In the genomic region with DNA sequence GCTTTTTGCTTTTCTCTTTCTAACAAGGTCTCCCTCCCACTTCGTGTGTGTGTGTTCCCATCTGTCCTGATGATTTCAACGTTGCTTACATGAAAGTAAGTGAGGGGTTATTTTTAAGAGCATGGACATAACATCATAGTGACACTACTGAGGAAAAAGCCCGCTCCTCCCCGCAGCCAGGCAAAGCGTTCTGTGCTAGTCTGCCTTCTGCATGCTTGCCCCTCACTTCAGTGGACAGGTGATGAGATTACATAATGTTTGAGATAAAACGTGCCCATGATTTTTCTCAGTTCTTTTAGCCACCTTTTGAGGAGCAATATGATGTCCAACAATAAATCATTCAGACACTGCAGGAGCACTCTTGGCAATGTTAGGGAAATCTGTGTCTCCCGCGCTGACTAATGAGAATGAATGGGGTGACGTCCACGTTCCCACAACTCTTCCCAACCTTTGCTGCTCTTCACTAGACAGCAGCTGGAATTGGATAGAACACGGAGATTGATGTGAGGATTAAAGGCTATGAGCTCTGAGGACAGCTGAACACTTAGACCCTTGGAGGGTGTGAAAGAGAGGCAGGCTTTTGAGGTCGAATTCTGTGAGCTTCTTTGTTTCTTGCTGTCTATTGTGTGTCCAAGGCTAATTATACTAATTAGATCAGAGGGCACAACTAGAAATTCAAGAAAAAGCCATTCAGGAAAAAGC, we compare ENCODE assay signal across 20 mouse cellular contexts. TPM values are rescaled to one million over a fixed set of nuclear protein-coding genes. Genes with fewer than 3 reads are reported as not detected.
DNase-seq lines count a peak whose midpoint lies in the region; ATAC-seq and TF ChIP-seq lines count a peak whose summit lies in the region.
"Had no signal": no experiment of that assay in that cellular context is flagged by ENCODE, and none has a peak within 500 bp of the region (broad histone marks: within the 10 kb centered on the region; RNA-seq: fewer than 3 reads in every experiment).

No protein-coding gene starts in this region.

- no peak for TF ChIP-seq CTCF in hindbrain, postnatal 0 days (IDR thresholded peaks at IDR 0.05; ENCODE audit: low read depth)

- H3K27ac ChIP-seq in neural tube, embryonic 12.5 days: no peak overlapping the region
- H3K27ac ChIP-seq in neural tube, embryonic 15.5 days (replicated peaks): no peak overlapping the region
- no peak overlapping the region for H3K27ac ChIP-seq in hindbrain, postnatal 0 days
- no peak overlapping the region for H3K27ac ChIP-seq in liver, embryonic 11.5 days (ENCODE audit: low read depth, low read length)

- no peaks in the 10 kb centered on the region for H3K9me3 ChIP-seq in neural tube, embryonic 12.5 days
- H3K9me3 ChIP-seq in neural tube, embryonic 15.5 days (replicated peaks): no peaks in the 10 kb centered on the region
- H3K9me3 ChIP-seq in hindbrain, postnatal 0 days (ENCODE audit: low read length): no peaks in the 10 kb centered on the region
- H3K9me3 ChIP-seq in liver, embryonic 11.5 days (ENCODE audit: control insufficient read depth, low read length): no peaks in the 10 kb centered on the region

- H3K4me1 ChIP-seq in neural tube, embryonic 12.5 days: no peaks in the 10 kb centered on the region
- no peaks in the 10 kb centered on the region for H3K4me1 ChIP-seq in neural tube, embryonic 15.5 days
- H3K4me1 ChIP-seq in hindbrain, postnatal 0 days (ENCODE audit: insufficient read depth, low read length): no peaks in the 10 kb centered on the region
- H3K4me1 ChIP-seq in liver, embryonic 11.5 days (replicated peaks; ENCODE audit: control insufficient read depth, insufficient read depth, low read length): no peaks in the 10 kb centered on the region

- DNase-seq in embryo, embryonic 11 days: peak; percentile 8
- no peak for DNase-seq in embryo, embryonic 9.5 days (ENCODE audit: extremely low spot score)
- DNase-seq in hindbrain, postnatal 0 days (ENCODE audit: low spot score): peak; percentile 22
- DNase-seq in liver, embryonic 11.5 days (ENCODE audit: low spot score): no peak
- DNase-seq in adrenal gland, postnatal 14 days: no peak
- DNase-seq in cerebellum, postnatal 36 days: no peak
- DNase-seq: cerebellum, postnatal 25 days; heart, adult 18-20 months; kidney, postnatal 10 days; lung, postnatal 4 days; thymus, postnatal 4 days had no signal

- H3K27me3 ChIP-seq in neural tube, embryonic 12.5 days (replicated peaks): no peaks in the 10 kb centered on the region
- no peaks in the 10 kb centered on the region for H3K27me3 ChIP-seq in neural tube, embryonic 15.5 days (replicated peaks)
- H3K27me3 ChIP-seq in hindbrain, postnatal 0 days (ENCODE audit: insufficient read depth, low read length): no peaks in the 10 kb centered on the region
- no peaks in the 10 kb centered on the region for H3K27me3 ChIP-seq in liver, embryonic 11.5 days (replicated peaks; ENCODE audit: control insufficient read depth, insufficient read depth, low read length)

- ATAC-seq in neural tube, embryonic 12.5 days (ENCODE audit: low FRiP score, low read depth): peak; percentile 80
- no peak; the same call in 1 of the 2 replicates for ATAC-seq in neural tube, embryonic 15.5 days (ENCODE audit: low FRiP score)
- ATAC-seq in hindbrain, postnatal 0 days: peak; percentile 27; the same call in 1 of the 2 replicates
- no peak for ATAC-seq in liver, embryonic 11.5 days (replicated peaks; ENCODE audit: low FRiP score)

- no peaks in the 10 kb centered on the region for H3K36me3 ChIP-seq in neural tube, embryonic 12.5 days
- no peaks in the 10 kb centered on the region for H3K36me3 ChIP-seq in neural tube, embryonic 15.5 days
- no peaks in the 10 kb centered on the region for H3K36me3 ChIP-seq in hindbrain, postnatal 0 days (ENCODE audit: insufficient read depth, low read length)
- no peaks in the 10 kb centered on the region for H3K36me3 ChIP-seq in liver, embryonic 11.5 days (ENCODE audit: control insufficient read depth, insufficient read depth, low read length)

- 60% methylated on average over 12 of the region's 12 CpGs for WGBS in neural tube, embryonic 12.5 days
- 46% methylated on average over 12 of the region's 12 CpGs for WGBS in neural tube, embryonic 15.5 days
- WGBS in hindbrain, postnatal 0 days: 44% methylated on average over 12 of the region's 12 CpGs
- 60% methylated on average over 12 of the region's 12 CpGs for WGBS in liver, embryonic 11.5 days

- H3K4me3 ChIP-seq in neural tube, embryonic 12.5 days: no peak overlapping the region
- H3K4me3 ChIP-seq in neural tube, embryonic 15.5 days (replicated peaks): no peak overlapping the region
- no peak overlapping the region for H3K4me3 ChIP-seq in hindbrain, postnatal 0 days (ENCODE audit: low read length)
- no peak overlapping the region for H3K4me3 ChIP-seq in liver, embryonic 11.5 days (ENCODE audit: low read depth, low read length)
- H3K4me3 ChIP-seq: myocyte had no signal

- H3K9ac ChIP-seq in neural tube, embryonic 12.5 days: no peak overlapping the region
- no peak overlapping the region for H3K9ac ChIP-seq in neural tube, embryonic 15.5 days (replicated peaks)
- H3K9ac ChIP-seq in hindbrain, postnatal 0 days (replicated peaks; ENCODE audit: low read length): no peak overlapping the region
- no peak overlapping the region for H3K9ac ChIP-seq in liver, embryonic 11.5 days (ENCODE audit: low read depth, low read length)

- no peak overlapping the region for H3K4me2 ChIP-seq in neural tube, embryonic 12.5 days (replicated peaks)
- no peak overlapping the region for H3K4me2 ChIP-seq in neural tube, embryonic 15.5 days
- no peak overlapping the region for H3K4me2 ChIP-seq in hindbrain, postnatal 0 days (ENCODE audit: low read depth, low read length)
- H3K4me2 ChIP-seq in liver, embryonic 11.5 days: no peak overlapping the region

RNA-seq across cellular contexts. Expression of gene Zfp42, which starts 49.4 kb away (rescaled TPM):
- not detected in 2 replicates for polyA plus RNA-seq in neural tube, embryonic 12.5 days (2016; fragmentation: Nextera tagmentation; extraction: Ambion mirVana)
- polyA plus RNA-seq in neural tube, embryonic 15.5 days (2015; fragmentation: Nextera tagmentation; extraction: Ambion mirVana): 0.09 TPM in 1 of 2 replicates, not detected in the other
- total RNA-seq in hindbrain, postnatal 0 days (2014; rRNA removed): not detected in 2 replicates
- polyA plus RNA-seq in hindbrain, postnatal 0 days (2015; fragmentation: Nextera tagmentation; extraction: Ambion mirVana): not detected in 2 replicates
- polyA plus RNA-seq in liver, embryonic 11.5 days (2014; fragmentation: Nextera tagmentation; extraction: Ambion mirVana): not detected in 2 replicates
- total RNA-seq in adrenal gland, postnatal 14 days (2021): not detected in 2 replicates
- total RNA-seq: gastrocnemius, adult 18-20 months; heart, adult 18-20 months; layer of hippocampus, postnatal 25 days; left cerebral cortex, postnatal 36 days had no signal
- polyA plus RNA-seq: heart, embryonic 16.5 days; liver, embryonic 16.5 days; myocyte; stomach, embryonic 16.5 days had no signal

Comparison
In these comparisons a context has a peak if more than half of its experiments do, and no peak if none do; other contexts are left out.
1. DNase-seq: peak in embryo, embryonic 11 days (single experiment) and hindbrain, postnatal 0 days (single experiment); none in embryo, embryonic 9.5 days (single experiment), liver, embryonic 11.5 days (single experiment), adrenal gland, postnatal 14 days (single experiment) and cerebellum, postnatal 36 days (0 of 2).
2. ATAC-seq: peak in neural tube, embryonic 12.5 days (single experiment) and hindbrain, postnatal 0 days (single experiment); none in neural tube, embryonic 15.5 days (single experiment) and liver, embryonic 11.5 days (single experiment).